ENCODE assay signal across 16 mouse cellular contexts in genomic region chr2:6413723-6414122, GRCm38 (mm10).
"Had no signal": no experiment of that assay in that cellular context is flagged by ENCODE, and none has a peak within 500 bp of the region (broad histone marks: within the 10 kb centered on the region; RNA-seq: fewer than 3 reads in every experiment).

No protein-coding gene starts in this region.

- ATAC-seq: liver, postnatal 0 days; midbrain, embryonic 13.5 days; midbrain, embryonic 15.5 days had no signal

- H3K4me3 ChIP-seq: lung, embryonic 15.5 days; megakaryocyte, embryonic 14.5 days; midbrain, embryonic 13.5 days; midbrain, embryonic 15.5 days; neural tube, embryonic 12.5 days; stomach, embryonic 15.5 days had no signal

- H3K9me3 ChIP-seq: lung, embryonic 15.5 days; megakaryocyte, embryonic 14.5 days; midbrain, embryonic 13.5 days; midbrain, embryonic 15.5 days; neural tube, embryonic 12.5 days; stomach, embryonic 15.5 days had no signal

- H3K27me3 ChIP-seq: lung, embryonic 15.5 days; megakaryocyte, embryonic 14.5 days; midbrain, embryonic 13.5 days; midbrain, embryonic 15.5 days; neural tube, embryonic 12.5 days; stomach, embryonic 15.5 days had no signal

- H3K4me1 ChIP-seq: lung, embryonic 15.5 days; stomach, embryonic 15.5 days had no signal

- H3K27ac ChIP-seq: lung, embryonic 15.5 days; macrophage; midbrain, embryonic 13.5 days; midbrain, embryonic 15.5 days; neural tube, embryonic 12.5 days; stomach, embryonic 15.5 days; stomach, postnatal 0 days had no signal

- H3K4me2 ChIP-seq: lung, embryonic 15.5 days; midbrain, embryonic 11.5 days; midbrain, embryonic 13.5 days; midbrain, embryonic 15.5 days; neural tube, embryonic 12.5 days; stomach, embryonic 15.5 days had no signal

- DNase-seq: liver, postnatal 0 days; lung, adult 2 months; lung, postnatal 10 days; right cerebral cortex, postnatal 14 days; thymus, adult 2 months; thymus, postnatal 25 days; thymus, postnatal 4 days had no signal

- H3K9ac ChIP-seq: liver, postnatal 0 days; lung, embryonic 15.5 days; midbrain, embryonic 13.5 days; midbrain, embryonic 15.5 days; neural tube, embryonic 12.5 days; stomach, embryonic 15.5 days had no signal
